ENCODE assay signal across 9 mouse cellular contexts in genomic region chr4:150112867-150113266, GRCm38 (mm10). TPM values are rescaled to one million over a fixed set of nuclear protein-coding genes. Genes with fewer than 3 reads are reported as not detected.
DNase-seq lines count a peak whose midpoint lies in the region; ATAC-seq and TF ChIP-seq lines count a peak whose summit lies in the region.
"Had no signal": no experiment of that assay in that cellular context is flagged by ENCODE, and none has a peak within 500 bp of the region (broad histone marks: within the 10 kb centered on the region; RNA-seq: fewer than 3 reads in every experiment).

No protein-coding gene starts in this region.

- no peak for TF ChIP-seq POLR2A in embryonic fibroblast, embryonic 13.5 days (IDR thresholded peaks at IDR 0.05; ENCODE audit: low read depth, low read length)

- 8% methylated on average over 15 of the region's 15 CpGs for WGBS in hindbrain, embryonic 13.5 days

- no peaks in the 10 kb centered on the region for H3K36me3 ChIP-seq in hindbrain, embryonic 13.5 days

- peak overlapping the region; percentile 42 for H3K4me2 ChIP-seq in hindbrain, embryonic 13.5 days

- no peak overlapping the region for H3K4me3 ChIP-seq in embryonic fibroblast, embryonic 13.5 days (ENCODE audit: insufficient read depth, low read length)
- no peak overlapping the region for H3K4me3 ChIP-seq in hindbrain, embryonic 13.5 days

- 0 out of 2 replicates have a peak, but pooled peaks have one; percentile 5 for ATAC-seq in hindbrain, embryonic 13.5 days (ENCODE audit: low FRiP score)
- peak; percentile 85 for ATAC-seq in megakaryocyte progenitor cell, adult 5-6 weeks (replicated peaks; ENCODE audit: poor library complexity)
- ATAC-seq in inflammation-experienced regulatory T-cells, adult 6 months: no peak

- H3K9ac ChIP-seq in hindbrain, embryonic 13.5 days: no peak overlapping the region

- H3K9me3 ChIP-seq in hindbrain, embryonic 13.5 days: no peaks in the 10 kb centered on the region

- intact Hi-C loops in left cerebral cortex, postnatal 14 days (cut with DNase I): no loop called here

- H3K27me3 ChIP-seq in hindbrain, embryonic 13.5 days: no peaks in the 10 kb centered on the region

- H3K27ac ChIP-seq in embryonic fibroblast, embryonic 13.5 days (ENCODE audit: insufficient read depth, low read length): no peak overlapping the region
- no peak overlapping the region for H3K27ac ChIP-seq in hindbrain, embryonic 13.5 days
- H3K27ac ChIP-seq: macrophage had no signal

- H3K4me1 ChIP-seq in embryonic fibroblast, embryonic 13.5 days (ENCODE audit: control insufficient read depth, insufficient read depth, low read length): no peaks in the 10 kb centered on the region
- peaks cover 3% of the 10 kb centered on the region for H3K4me1 ChIP-seq in hindbrain, embryonic 13.5 days (replicated peaks)

- peak; percentile 77 for DNase-seq in ES-CJ7 (ENCODE audit: low read depth, low spot score)
- DNase-seq in adrenal gland, postnatal 36 days: peak; percentile 52 to 74
- DNase-seq in left cerebral cortex, postnatal 14 days (ENCODE audit: low spot score in 2 of 2): peak; percentile 77 to 78
- peak; percentile 32 to 72 for DNase-seq in right cerebral cortex, postnatal 36 days (ENCODE audit: low spot score in 2 of 2)

- peak; percentile 81 for TF ChIP-seq CTCF in embryonic fibroblast, embryonic 13.5 days (IDR thresholded peaks at IDR 0.05; ENCODE audit: borderline replicate concordance, insufficient read depth, low read length)

RNA-seq across cellular contexts. Expression of gene Slc2a5, which starts 6.2 kb away (rescaled TPM):
- 1 to 10 TPM; 3.7 to 8.5 TPM for total RNA-seq in adrenal gland, postnatal 36 days (2021)
- 0.83 TPM in 1 of 2 replicates, not detected in the other for polyA plus RNA-seq in embryonic fibroblast, embryonic 13.5 days (2011; ENCODE audit: insufficient read length, low read depth, missing spikeins)
- 1.8 and 2.7 TPM in 2 replicates for polyA plus RNA-seq in hindbrain, embryonic 13.5 days (2015; fragmentation: Nextera tagmentation; extraction: Ambion mirVana)
- total RNA-seq in left cerebral cortex, postnatal 14 days (2021): 1 to 10 TPM; 5.1 to 5.3 TPM
- not detected in 2 replicates for total RNA-seq in megakaryocyte progenitor cell, adult 5-6 weeks (2015)
- total RNA-seq in megakaryocyte progenitor cell, adult 5-6 weeks (2017): not detected in 2 replicates
- not detected for polyA plus RNA-seq in inflammation-experienced regulatory T-cells, adult 6 months (2017; shearing (Covaris generic))

RNA-seq across cellular contexts. Expression of gene Gpr157, which starts 25.7 kb away (rescaled TPM):
- total RNA-seq in adrenal gland, postnatal 36 days (2021): 1 to 10 TPM in 1 of 2 experiments, under 1 TPM in 1; 0.99 to 1.9 TPM
- 2.0 and 2.3 TPM in 2 replicates for polyA plus RNA-seq in embryonic fibroblast, embryonic 13.5 days (2011; ENCODE audit: insufficient read length, low read depth, missing spikeins)
- 0.29 and 0.43 TPM in 2 replicates for polyA plus RNA-seq in hindbrain, embryonic 13.5 days (2015; fragmentation: Nextera tagmentation; extraction: Ambion mirVana)
- 1 to 10 TPM in 1 of 2 experiments, under 1 TPM in 1; 0.75 to 1.3 TPM for total RNA-seq in left cerebral cortex, postnatal 14 days (2021)
- 0.89 and 1.6 TPM in 2 replicates for total RNA-seq in megakaryocyte progenitor cell, adult 5-6 weeks (2015)
- 1.7 and 1.9 TPM in 2 replicates for total RNA-seq in megakaryocyte progenitor cell, adult 5-6 weeks (2017)
- under 1 TPM; 0.16 to 0.36 (median 0.33) TPM for polyA plus RNA-seq in inflammation-experienced regulatory T-cells, adult 6 months (2017; shearing (Covaris generic))

RNA-seq across cellular contexts. Expression of gene Slc2a7, which starts 35.9 kb away (rescaled TPM):
- not detected for total RNA-seq in adrenal gland, postnatal 36 days (2021)
- not detected in 2 replicates for polyA plus RNA-seq in embryonic fibroblast, embryonic 13.5 days (2011; ENCODE audit: insufficient read length, low read depth, missing spikeins)
- polyA plus RNA-seq in hindbrain, embryonic 13.5 days (2015; fragmentation: Nextera tagmentation; extraction: Ambion mirVana): not detected in 2 replicates
- total RNA-seq in left cerebral cortex, postnatal 14 days (2021): under 1 TPM in 1 of 2 experiments, not detected in 1; 0.22 TPM
- total RNA-seq in megakaryocyte progenitor cell, adult 5-6 weeks (2015): 0.25 TPM in 1 of 2 replicates, not detected in the other
- not detected in 2 replicates for total RNA-seq in megakaryocyte progenitor cell, adult 5-6 weeks (2017)
- not detected for polyA plus RNA-seq in inflammation-experienced regulatory T-cells, adult 6 months (2017; shearing (Covaris generic))
- polyA plus RNA-seq: macrophage had no signal

Comparison
In these comparisons a context has a peak if more than half of its experiments do, and no peak if none do; other contexts are left out.
1. RNA of gene Slc2a5, which starts 6.2 kb away (total RNA-seq): 3.7 to 8.5 TPM in adrenal gland, postnatal 36 days and 5.1 to 5.3 TPM in left cerebral cortex, postnatal 14 days; not detected in megakaryocyte progenitor cell, adult 5-6 weeks; every median in the first group is over 4 times any median in the second.
2. Peak in every context shown above with its lines, with median percentiles within 50 percentile points of each other: DNase-seq.